Mouse (Mus musculus): ENCODE data around the gene Apoe. TPM values are rescaled to one million over a fixed set of nuclear protein-coding genes. Genes with fewer than 3 reads are reported as not detected.

Apoe gene
- total and polyA plus RNA-seq, 2 experiments from 2014 or later: 2,139 to 2,613 TPM

DNA sequence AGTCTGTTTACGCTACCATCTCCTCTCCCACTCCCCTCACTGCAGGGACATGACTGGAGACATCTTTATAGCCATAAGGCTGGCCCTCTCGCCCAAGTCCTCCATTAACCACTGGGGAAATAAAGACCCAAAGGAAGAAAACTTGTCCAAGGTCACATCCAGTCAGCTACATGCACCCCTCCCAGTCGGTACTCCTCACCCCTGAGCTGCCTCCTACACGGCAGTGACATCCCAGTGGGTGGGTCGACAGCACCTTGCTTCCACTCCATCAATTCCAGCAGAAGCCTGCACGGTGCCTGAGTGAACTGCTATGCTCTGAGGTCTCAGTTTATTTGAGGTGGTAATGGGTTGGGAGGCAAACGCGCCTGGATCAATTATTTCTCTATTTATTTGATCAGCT lies 35.0 kb downstream of the Apoe start:
- Histone ChIP-seq H3K4me1 (ENCODE audit: insufficient read depth, low read length) (peaks cover 8% of the 10 kb centered on the region; the same call in 1 of the 2 replicates), H3K4me2 (ENCODE audit: low read depth, low read length, poor library complexity, severe bottlenecking) (peak overlapping the region; percentile 86), H3K27ac (ENCODE audit: low read depth, low read length) (no peak overlapping the region), H3K4me3 (ENCODE audit: low read depth, low read length) (peak overlapping the region; percentile 95), H3K9me3 (ENCODE audit: low read length) (no peaks in the 10 kb centered on the region), H3K36me3 (ENCODE audit: insufficient read depth, low read length) (peaks cover 4% of the 10 kb centered on the region), H3K9ac (replicated peaks; ENCODE audit: low read length, poor library complexity, severe bottlenecking) (peak overlapping the region; percentile 89), H3K27me3 (ENCODE audit: insufficient read depth, low read length) (no peaks in the 10 kb centered on the region)
- ATAC-seq (ENCODE audit: low FRiP score): no peak
- no peak for DNase-seq (ENCODE audit: low spot score)
- TF ChIP-seq CTCF (IDR thresholded peaks at IDR 0.05): no peak
- WGBS: 23% methylated on average over 8 of the region's 8 CpGs

GRCm38 (mm10) chr7:19652614-19653013 lies 46.4 kb downstream of the Apoe start:
- H3K4me3 ChIP-seq (ENCODE audit: low read depth, low read length): no peak overlapping the region
- H3K4me2 ChIP-seq (ENCODE audit: low read depth, low read length, poor library complexity, severe bottlenecking): no peak overlapping the region
- H3K27ac ChIP-seq (ENCODE audit: low read depth, low read length): no peak overlapping the region
- no peak for TF ChIP-seq CTCF (IDR thresholded peaks at IDR 0.05)
- H3K27me3 ChIP-seq (ENCODE audit: insufficient read depth, low read length): no peaks in the 10 kb centered on the region
- peaks cover 49% of the 10 kb centered on the region for H3K36me3 ChIP-seq (ENCODE audit: insufficient read depth, low read length)
- ATAC-seq (ENCODE audit: low FRiP score): no peak
- no peak overlapping the region for H3K9ac ChIP-seq (replicated peaks; ENCODE audit: low read length, poor library complexity, severe bottlenecking)
- H3K4me1 ChIP-seq (ENCODE audit: insufficient read depth, low read length): no peaks in the 10 kb centered on the region
- no peaks in the 10 kb centered on the region for H3K9me3 ChIP-seq (ENCODE audit: low read length)
- 98% methylated on average over 2 of the region's 2 CpGs for WGBS
- no peak for DNase-seq (ENCODE audit: low spot score)

DNA sequence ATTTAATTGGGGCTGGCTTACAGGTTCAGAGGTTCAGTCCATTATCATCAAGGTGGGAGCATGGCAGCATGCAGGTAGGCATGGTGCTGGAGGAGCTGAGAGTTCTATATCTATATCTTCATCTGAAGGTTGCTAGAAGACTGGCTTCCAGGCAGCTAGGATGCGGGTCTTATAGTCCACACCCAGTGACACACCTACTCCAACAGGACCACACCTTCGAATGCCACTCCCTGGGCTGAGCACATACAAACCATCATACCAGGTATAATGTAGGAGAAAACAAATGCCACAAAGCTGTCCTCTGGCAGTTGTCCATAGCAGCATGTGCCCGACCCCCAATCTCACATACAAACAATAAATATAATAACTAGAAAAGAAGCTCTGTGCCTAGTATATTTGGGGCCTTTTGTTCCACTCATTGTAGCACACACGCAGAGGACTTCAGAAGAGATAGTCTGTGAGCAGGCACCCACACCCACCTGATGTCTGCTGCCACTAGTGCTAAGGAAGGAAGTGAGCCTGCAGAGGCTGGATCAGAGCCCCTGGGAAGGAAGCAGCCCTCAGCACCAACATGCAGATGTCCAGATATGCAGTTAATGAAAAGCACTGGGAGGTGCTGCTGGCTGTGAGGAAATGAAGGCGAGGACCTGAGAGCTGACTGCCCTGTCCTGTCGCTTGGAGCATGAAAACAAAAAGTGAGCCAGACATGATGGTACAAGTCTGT lies 47.8 kb downstream of the Apoe start:
- WGBS: 95% methylated on average over 6 of the region's 6 CpGs
- TF ChIP-seq CTCF (IDR thresholded peaks at IDR 0.05): no peak
- H3K27me3 ChIP-seq (ENCODE audit: insufficient read depth, low read length): no peaks in the 10 kb centered on the region
- no peaks in the 10 kb centered on the region for H3K9me3 ChIP-seq (ENCODE audit: low read length)
- H3K9ac ChIP-seq (replicated peaks; ENCODE audit: low read length, poor library complexity, severe bottlenecking): no peak overlapping the region
- no peak for DNase-seq (ENCODE audit: low spot score)
- H3K4me1 ChIP-seq (ENCODE audit: insufficient read depth, low read length): no peaks in the 10 kb centered on the region
- H3K27ac ChIP-seq (ENCODE audit: low read depth, low read length): no peak overlapping the region
- H3K4me2 ChIP-seq (ENCODE audit: low read depth, low read length, poor library complexity, severe bottlenecking): no peak overlapping the region
- H3K4me3 ChIP-seq (ENCODE audit: low read depth, low read length): no peak overlapping the region
- peaks cover 55% of the 10 kb centered on the region for H3K36me3 ChIP-seq (ENCODE audit: insufficient read depth, low read length)
- ATAC-seq (ENCODE audit: low FRiP score): no peak

Other genes starting within 250 kb of the Apoe start
- gene Mark4, start 240.4 kb downstream of the Apoe start, total RNA-seq (2014; rRNA removed): 58.1 and 68.9 TPM in 2 replicates
- 16.2 and 17.0 TPM in 2 replicates for gene Mark4, start 240.4 kb downstream of the Apoe start, polyA plus RNA-seq (2015; fragmentation: Nextera tagmentation; extraction: Ambion mirVana)
- gene Exoc3l2, start 235.9 kb downstream of the Apoe start, total RNA-seq (2014; rRNA removed): 0.28 and 0.49 TPM in 2 replicates
- gene Exoc3l2, start 235.9 kb downstream of the Apoe start, polyA plus RNA-seq (2015; fragmentation: Nextera tagmentation; extraction: Ambion mirVana): 1.5 and 1.6 TPM in 2 replicates
- 17.8 and 21.4 TPM in 2 replicates for gene Bloc1s3, start 190.8 kb downstream of the Apoe start, total RNA-seq (2014; rRNA removed)
- gene Bloc1s3, start 190.8 kb downstream of the Apoe start, polyA plus RNA-seq (2015; fragmentation: Nextera tagmentation; extraction: Ambion mirVana): 3.9 and 4.2 TPM in 2 replicates
- 14.9 and 23.9 TPM in 2 replicates for gene Trappc6a, start 190.8 kb downstream of the Apoe start, total RNA-seq (2014; rRNA removed)
- gene Trappc6a, start 190.8 kb downstream of the Apoe start, polyA plus RNA-seq (2015; fragmentation: Nextera tagmentation; extraction: Ambion mirVana): 32.2 and 32.6 TPM in 2 replicates
- 2.3 TPM in 2 replicates for gene Nkpd1, start 181.3 kb downstream of the Apoe start, total RNA-seq (2014; rRNA removed)
- 1.6 and 1.8 TPM in 2 replicates for gene Nkpd1, start 181.3 kb downstream of the Apoe start, polyA plus RNA-seq (2015; fragmentation: Nextera tagmentation; extraction: Ambion mirVana)
- 114 and 127 TPM in 2 replicates for gene Ppp1r37, start 136.1 kb downstream of the Apoe start, total RNA-seq (2014; rRNA removed)
- gene Ppp1r37, start 136.1 kb downstream of the Apoe start, polyA plus RNA-seq (2015; fragmentation: Nextera tagmentation; extraction: Ambion mirVana): 27.8 and 28.1 TPM in 2 replicates
- 0.33 and 1.2 TPM in 2 replicates for gene Zfp296, start 121.9 kb downstream of the Apoe start, total RNA-seq (2014; rRNA removed)
- gene Zfp296, start 121.9 kb downstream of the Apoe start, polyA plus RNA-seq (2015; fragmentation: Nextera tagmentation; extraction: Ambion mirVana): 0.11 TPM in 1 of 2 replicates, not detected in the other
- 58.1 and 70.9 TPM in 2 replicates for gene Gemin7, start 121.6 kb downstream of the Apoe start, total RNA-seq (2014; rRNA removed)
- 158 and 181 TPM in 2 replicates for gene Gemin7, start 121.6 kb downstream of the Apoe start, polyA plus RNA-seq (2015; fragmentation: Nextera tagmentation; extraction: Ambion mirVana)
- 74.4 and 97.4 TPM in 2 replicates for gene Clasrp, start 94.7 kb downstream of the Apoe start, total RNA-seq (2014; rRNA removed)
- 70.3 and 74.7 TPM in 2 replicates for gene Clasrp, start 94.7 kb downstream of the Apoe start, polyA plus RNA-seq (2015; fragmentation: Nextera tagmentation; extraction: Ambion mirVana)
- gene Relb, start 69.8 kb downstream of the Apoe start, total RNA-seq (2014; rRNA removed): 5.6 and 7.3 TPM in 2 replicates
- gene Relb, start 69.8 kb downstream of the Apoe start, polyA plus RNA-seq (2015; fragmentation: Nextera tagmentation; extraction: Ambion mirVana): 5.6 and 6.2 TPM in 2 replicates
- gene Clptm1, start 34.2 kb downstream of the Apoe start, total RNA-seq (2014; rRNA removed): 149 and 152 TPM in 2 replicates
- 140 and 149 TPM in 2 replicates for gene Clptm1, start 34.2 kb downstream of the Apoe start, polyA plus RNA-seq (2015; fragmentation: Nextera tagmentation; extraction: Ambion mirVana)
- gene Apoc2, start 21.2 kb downstream of the Apoe start, total RNA-seq (2014; rRNA removed): 1.7 TPM in 1 of 2 replicates, not detected in the other
- 0.30 and 0.32 TPM in 2 replicates for gene Apoc2, start 21.2 kb downstream of the Apoe start, polyA plus RNA-seq (2015; fragmentation: Nextera tagmentation; extraction: Ambion mirVana)
- not detected in 2 replicates for gene Gm44805, start 17.8 kb downstream of the Apoe start, total RNA-seq (2014; rRNA removed)
- not detected in 2 replicates for gene Gm44805, start 17.8 kb downstream of the Apoe start, polyA plus RNA-seq (2015; fragmentation: Nextera tagmentation; extraction: Ambion mirVana)
- not detected in 2 replicates for gene Apoc4, start 17.7 kb downstream of the Apoe start, total RNA-seq (2014; rRNA removed)
- gene Apoc4, start 17.7 kb downstream of the Apoe start, polyA plus RNA-seq (2015; fragmentation: Nextera tagmentation; extraction: Ambion mirVana): not detected in 2 replicates
- 3.6 and 5.1 TPM in 2 replicates for gene Apoc1, start 6.5 kb downstream of the Apoe start, total RNA-seq (2014; rRNA removed)
- 7.9 and 9.0 TPM in 2 replicates for gene Apoc1, start 6.5 kb downstream of the Apoe start, polyA plus RNA-seq (2015; fragmentation: Nextera tagmentation; extraction: Ambion mirVana)
- gene Tomm40, start 16.2 kb upstream of the Apoe start, total RNA-seq (2014; rRNA removed): 122 and 133 TPM in 2 replicates
- gene Tomm40, start 16.2 kb upstream of the Apoe start, polyA plus RNA-seq (2015; fragmentation: Nextera tagmentation; extraction: Ambion mirVana): 160 and 161 TPM in 2 replicates
- 62.6 and 75.3 TPM in 2 replicates for gene Nectin2, start 51.3 kb upstream of the Apoe start, total RNA-seq (2014; rRNA removed)
- 55.3 and 62.6 TPM in 2 replicates for gene Nectin2, start 51.3 kb upstream of the Apoe start, polyA plus RNA-seq (2015; fragmentation: Nextera tagmentation; extraction: Ambion mirVana)
- gene Bcam, start 71.8 kb upstream of the Apoe start, total RNA-seq (2014; rRNA removed): 32.6 and 33.5 TPM in 2 replicates
- 18.7 and 22.0 TPM in 2 replicates for gene Bcam, start 71.8 kb upstream of the Apoe start, polyA plus RNA-seq (2015; fragmentation: Nextera tagmentation; extraction: Ambion mirVana)
- gene Cblc, start 97.6 kb upstream of the Apoe start, total RNA-seq (2014; rRNA removed): 0.71 and 1.8 TPM in 2 replicates
- gene Cblc, start 97.6 kb upstream of the Apoe start, polyA plus RNA-seq (2015; fragmentation: Nextera tagmentation; extraction: Ambion mirVana): 0.70 and 1.2 TPM in 2 replicates
- 0.55 and 0.66 TPM in 2 replicates for gene Bcl3, start 123.6 kb upstream of the Apoe start, total RNA-seq (2014; rRNA removed)
- 0.93 and 1.3 TPM in 2 replicates for gene Bcl3, start 123.6 kb upstream of the Apoe start, polyA plus RNA-seq (2015; fragmentation: Nextera tagmentation; extraction: Ambion mirVana)
- 31.6 and 44.4 TPM in 2 replicates for gene Gm19345, start 152.8 kb upstream of the Apoe start, total RNA-seq (2014; rRNA removed)
- 21.6 and 25.8 TPM in 2 replicates for gene Gm19345, start 152.8 kb upstream of the Apoe start, polyA plus RNA-seq (2015; fragmentation: Nextera tagmentation; extraction: Ambion mirVana)
- gene Ceacam16, start 162.1 kb upstream of the Apoe start, total RNA-seq (2014; rRNA removed): not detected in 2 replicates
- gene Ceacam16, start 162.1 kb upstream of the Apoe start, polyA plus RNA-seq (2015; fragmentation: Nextera tagmentation; extraction: Ambion mirVana): 0.90 and 1.5 TPM in 2 replicates
- gene Ceacam19, start 188.8 kb upstream of the Apoe start, total RNA-seq (2014; rRNA removed): 0.38 TPM in 1 of 2 replicates, not detected in the other
- not detected in 2 replicates for gene Ceacam19, start 188.8 kb upstream of the Apoe start, polyA plus RNA-seq (2015; fragmentation: Nextera tagmentation; extraction: Ambion mirVana)
- 11.0 and 14.7 TPM in 2 replicates for gene Pvr, start 222.0 kb upstream of the Apoe start, total RNA-seq (2014; rRNA removed)
- gene Pvr, start 222.0 kb upstream of the Apoe start, polyA plus RNA-seq (2015; fragmentation: Nextera tagmentation; extraction: Ambion mirVana): 7.1 and 7.7 TPM in 2 replicates

All from midbrain, postnatal 0 days (tissue).